Mouse (Mus musculus): ENCODE measurements at regions not wholly inside any gene's neighbourhood (a gene's known extent, or its start where the extent isn't known, plus 50 kb on each side); places are given as distances from the start of the nearest gene placed in this dataset.

DNA sequence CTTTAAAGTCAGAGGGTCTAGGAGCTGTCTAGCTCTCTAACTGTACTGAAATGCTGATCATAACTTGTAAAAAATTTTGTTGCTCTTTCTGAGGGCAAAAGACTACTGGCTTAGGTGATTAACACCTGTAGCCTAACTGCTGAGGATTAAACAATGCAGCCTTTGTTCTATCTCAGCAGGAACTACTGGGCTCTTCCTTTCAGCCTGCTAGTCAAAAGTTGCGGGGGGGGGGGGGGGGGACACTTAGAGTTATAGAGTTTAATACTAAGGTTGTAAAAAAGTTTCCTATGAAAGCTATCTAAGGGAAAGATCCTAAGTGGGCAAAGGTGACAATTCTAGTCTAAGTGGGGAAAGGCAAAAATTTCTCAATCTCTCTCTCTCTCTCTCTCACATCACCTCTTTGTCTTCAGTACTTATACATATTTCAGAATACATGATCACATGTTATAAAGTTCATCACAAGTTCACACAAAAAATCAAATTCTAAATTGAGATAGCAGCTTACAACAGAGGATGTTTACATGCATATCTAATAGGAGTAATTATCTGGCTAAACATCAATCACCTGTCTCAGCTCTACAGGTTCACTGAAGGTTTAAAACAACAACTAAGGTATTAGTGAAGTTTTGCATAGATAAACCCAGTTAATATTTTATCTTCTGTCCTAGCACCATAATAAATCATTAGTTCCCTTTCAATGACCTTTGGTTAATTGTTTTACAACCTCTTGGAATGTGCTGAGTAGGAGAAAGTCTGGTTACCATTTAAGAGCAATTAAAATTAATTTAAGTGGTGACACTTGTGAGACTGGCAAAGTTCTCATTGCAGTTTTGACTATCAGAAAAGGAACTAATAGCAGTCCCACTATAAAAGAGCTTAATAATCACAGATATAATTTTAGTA lies 980.1 kb upstream of the Got2 start:
- no peak for TF ChIP-seq CTCF (IDR thresholded peaks at IDR 0.05; ENCODE audit: borderline replicate concordance, extremely low read depth, insufficient read depth, insufficient read length)
- no peak for TF ChIP-seq POLR2A (IDR thresholded peaks at IDR 0.05; ENCODE audit: borderline replicate concordance, extremely low read depth, insufficient read depth, insufficient read length, poor library complexity, severe bottlenecking)
